ENCODE assay signal across 8 mouse cellular contexts in genomic region chr5:30913060-30913841, GRCm38 (mm10). TPM values are rescaled to one million over a fixed set of nuclear protein-coding genes. Genes with fewer than 3 reads are reported as not detected.
DNase-seq lines count a peak whose midpoint lies in the region; ATAC-seq and TF ChIP-seq lines count a peak whose summit lies in the region.

Gene Emilin1 (plus strand): TSS chr5:30913402.

- WGBS in intestine, postnatal 0 days = 36% methylated on average over 13 of the region's 13 CpGs
- 10% methylated on average over 12 of the region's 13 CpGs for WGBS in lung, postnatal 0 days

- peak; percentile 13; the same call in 1 of the 2 replicates for ATAC-seq in intestine, postnatal 0 days
- ATAC-seq in lung, postnatal 0 days = peak; percentile 69
- no peak for ATAC-seq in cerebellum, adult (ENCODE audit: insufficient number of reproducible peaks, low FRiP score, low TSS enrichment)

- no peak for TF ChIP-seq EP300 in lung, postnatal 0 days (IDR thresholded peaks at IDR 0.05)

- no peaks in the 10 kb centered on the region for H3K9me3 ChIP-seq in ES-E14 (ENCODE audit: control insufficient read depth, insufficient read depth, low read depth, low read length)
- H3K9me3 ChIP-seq in intestine, postnatal 0 days (ENCODE audit: control insufficient read depth) = no peaks in the 10 kb centered on the region
- no peaks in the 10 kb centered on the region for H3K9me3 ChIP-seq in lung, postnatal 0 days (ENCODE audit: low read length)

- peaks cover 9 to 34% of the 10 kb centered on the region in 2 experiments for H3K4me1 ChIP-seq in ES-E14 (ENCODE audit: control insufficient read depth in 2 of 2, insufficient read depth in 2 of 2, low read length in 2 of 2, poor library complexity in 1 of 2)
- H3K4me1 ChIP-seq in intestine, postnatal 0 days (replicated peaks; ENCODE audit: control insufficient read depth, insufficient read depth, low read length) = peaks cover 20% of the 10 kb centered on the region; the same call in 1 of the 2 replicates
- H3K4me1 ChIP-seq in lung, postnatal 0 days (ENCODE audit: insufficient read depth, low read depth, low read length) = peaks cover 15% of the 10 kb centered on the region

- no peaks in the 10 kb centered on the region for H3K36me3 ChIP-seq in ES-E14 (ENCODE audit: control insufficient read depth, insufficient read depth, low read length, poor library complexity, severe bottlenecking)
- H3K36me3 ChIP-seq in intestine, postnatal 0 days (ENCODE audit: control insufficient read depth, insufficient read depth) = peaks cover 10% of the 10 kb centered on the region
- peaks cover 6% of the 10 kb centered on the region; the same call in 1 of the 2 replicates for H3K36me3 ChIP-seq in lung, postnatal 0 days (ENCODE audit: insufficient read depth, low read length)

- in situ Hi-C loops in ES-E14 (cut with MboI; ENCODE audit: low sequenced_read_pairs in 2 of 2, unreplicated experiment in 2 of 2) = no loop called here

- DNase-seq in ES-E14 (ENCODE audit: low read depth, low spot score) = no peak
- peak; percentile 86 for DNase-seq in embryo, embryonic 10 days (ENCODE audit: low spot score)
- DNase-seq in heart, adult 11 months = peak; percentile 99
- DNase-seq in lung, postnatal 0 days (ENCODE audit: low spot score) = peak; percentile 95
- peak; percentile 69 for DNase-seq in retina, embryonic 14.5 days (ENCODE audit: low spot score)
- DNase-seq in left cerebral cortex, adult 9 months (ENCODE audit: low spot score in 2 of 2) = no peak

- H3K27me3 ChIP-seq in intestine, postnatal 0 days (replicated peaks; ENCODE audit: control insufficient read depth, insufficient read depth, low read length) = no peaks in the 10 kb centered on the region
- H3K27me3 ChIP-seq in lung, postnatal 0 days (replicated peaks; ENCODE audit: insufficient read depth, low read length) = no peaks in the 10 kb centered on the region

- peak within 1 kb of the TSS; percentile 45 for H3K9ac ChIP-seq in ES-E14 (ENCODE audit: insufficient read depth, low read depth, low read length, poor library complexity, severe bottlenecking)
- peak within 1 kb of the TSS; percentile 62 for H3K9ac ChIP-seq in intestine, postnatal 0 days (ENCODE audit: low read depth, low read length)
- peak within 1 kb of the TSS; percentile 29 for H3K9ac ChIP-seq in lung, postnatal 0 days (replicated peaks; ENCODE audit: low read depth)

- peak within 1 kb of the TSS; percentile 32 to 43 for H3K4me3 ChIP-seq in ES-E14 (ENCODE audit: insufficient read depth in 1 of 2, low read depth in 1 of 2, low read length in 2 of 2, poor library complexity in 1 of 2, severe bottlenecking in 1 of 2)
- H3K4me3 ChIP-seq in intestine, postnatal 0 days (ENCODE audit: low read depth, low read length) = peak within 1 kb of the TSS; percentile 44
- peak within 1 kb of the TSS; percentile 43 for H3K4me3 ChIP-seq in lung, postnatal 0 days (ENCODE audit: low read depth, low read length)

- no peak within 1 kb of the TSS for H3K27ac ChIP-seq in ES-E14 (ENCODE audit: insufficient read depth, low read depth, low read length, poor library complexity, severe bottlenecking)
- peak within 1 kb of the TSS; percentile 75 for H3K27ac ChIP-seq in intestine, postnatal 0 days (ENCODE audit: low read depth, low read length)
- peak within 1 kb of the TSS; percentile 82 for H3K27ac ChIP-seq in lung, postnatal 0 days (ENCODE audit: low read length)

- peak; percentile 29 for TF ChIP-seq CTCF in intestine, postnatal 0 days (IDR thresholded peaks at IDR 0.05; ENCODE audit: low read depth)
- peak; percentile 30 for TF ChIP-seq CTCF in lung, postnatal 0 days (IDR thresholded peaks at IDR 0.05)

- peak within 1 kb of the TSS; percentile 63 for H3K4me2 ChIP-seq in intestine, postnatal 0 days (replicated peaks; ENCODE audit: low read depth)
- H3K4me2 ChIP-seq in lung, postnatal 0 days (replicated peaks; ENCODE audit: low read depth, low read length) = peak within 1 kb of the TSS; percentile 54

TF ChIP-seq in ES-E14, 5 proteins besides CTCF, POLR2A, EP300 and RAD21:
- TF ChIP-seq ZNF384 (IDR thresholded peaks at IDR 0.05; ENCODE audit: low read depth, low read length) (no peak), MAFK (IDR thresholded peaks at IDR 0.05; ENCODE audit: insufficient read depth, low read depth, low read length) (no peak), ZC3H11A (IDR thresholded peaks at IDR 0.05; ENCODE audit: borderline replicate concordance, low read depth, low read length) (no peak), HCFC1 (IDR thresholded peaks at IDR 0.05; ENCODE audit: borderline replicate concordance, insufficient read depth, low read length) (no peak), CHD2 (IDR thresholded peaks at IDR 0.05; ENCODE audit: low read depth, low read length) (no peak)

RNA-seq across cellular contexts. Expression of gene Emilin1, which starts in this region (rescaled TPM):
- total RNA-seq in ES-E14 (2012; rRNA removed) = 14.3 and 16.6 TPM in 2 replicates
- 63.2 and 63.7 TPM in 2 replicates for polyA plus RNA-seq in intestine, postnatal 0 days (2015; fragmentation: Nextera tagmentation; extraction: Ambion mirVana)
- 121 and 135 TPM in 2 replicates for polyA plus RNA-seq in lung, postnatal 0 days (2015; fragmentation: Nextera tagmentation; extraction: Ambion mirVana)

Comparison
In these comparisons a context has a peak if more than half of its experiments do, and no peak if none do; other contexts are left out.
1. DNase-seq: peak in embryo, embryonic 10 days (single experiment), heart, adult 11 months (single experiment), lung, postnatal 0 days (single experiment) and retina, embryonic 14.5 days (single experiment); none in ES-E14 (single experiment) and left cerebral cortex, adult 9 months (0 of 2).
2. Peak in every context shown above with its lines, with median percentiles within 50 percentile points of each other: H3K4me3 ChIP-seq and H3K9ac ChIP-seq.